Mouse (Mus musculus) neural tube, embryonic 12.5 days (tissue): Measurements from ENCODE around the gene Tapt1. TPM values are rescaled to one million over a fixed set of nuclear protein-coding genes. Genes with fewer than 3 reads are reported as not detected.
"Not testable (repeated sequence)": the region's sequence is repeated elsewhere in the genome, so short reads cannot be mapped to it uniquely, and the experiment has no call there.

Experiments used
- ATAC-seq: fragments of 200-750 bp; cut with Nextera tagmentation; 2 replicates; pipeline ENCODE4 v1.8.0; 2017; ENCODE audit warnings: low read depth, mild to moderate bottlenecking, moderate TSS enrichment, moderate library complexity; ENCODE audit not compliant: low FRiP score
- H3K27ac ChIP-seq: fragments of 300-500 bp; sonication (generic); 2 replicates; pipeline ENCODE4 v1.5.1; 2016
- H3K27me3 ChIP-seq: fragments of 300-500 bp; sonication (generic); replicated peaks from 2 replicates; pipeline ENCODE4 v1.6.1; 2016; ENCODE audit warnings: mild to moderate bottlenecking
- H3K36me3 ChIP-seq: fragments of 300-500 bp; sonication (generic); 2 replicates; pipeline ENCODE4 v1.6.1; 2016; ENCODE audit warnings: mild to moderate bottlenecking
- H3K4me1 ChIP-seq: fragments of 300-500 bp; sonication (generic); 2 replicates; pipeline ENCODE4 v1.6.1; 2016
- H3K4me2 ChIP-seq: fragments of 300-500 bp; sonication (generic); replicated peaks from 2 replicates; pipeline ENCODE4 v1.6.1; 2016; ENCODE audit warnings: mild to moderate bottlenecking
- H3K4me3 ChIP-seq: fragments of 300-500 bp; sonication (generic); 2 replicates; pipeline ENCODE4 v1.5.1; 2016
- H3K9ac ChIP-seq: fragments of 300-500 bp; sonication (generic); 2 replicates; pipeline ENCODE4 v1.6.1; 2016; ENCODE audit warnings: mild to moderate bottlenecking
- H3K9me3 ChIP-seq: fragments of 300-500 bp; sonication (generic); 2 replicates; pipeline ENCODE4 v1.6.1; 2016; ENCODE audit warnings: mild to moderate bottlenecking
- WGBS: fragments of 180-500 bp; shearing (Covaris S2); methylation state at CpG from one replicate; pipeline ENCODE4 v1.1.7; 2016; 5-methylcytosine and 5-hydroxymethylcytosine counted together
- polyA plus RNA-seq: library from polyadenylated mRNA; unstranded; fragments of >200 nt; fragmentation: Nextera tagmentation; extraction: Ambion mirVana; gene quantifications from 2 replicates; pipeline ENCODE4 v1.2.1, GENCODE M21; 2016

Gene Tapt1
- polyA plus RNA-seq, 1 experiment from 2014 or later, result 35.9 TPM

- H3K9ac ChIP-seq, result no peak overlapping the region
- WGBS, result 88% methylated on average over 3 of the region's 3 CpGs
These were observed 78.7 kb downstream of the Tapt1 start for GRCm38 (mm10) chr5:44147732-44148131.

GRCm38 (mm10) chr5:44146437-44147332, 79.7 kb downstream of the Tapt1 start:
- no peaks in the 10 kb centered on the region for H3K36me3 ChIP-seq
- H3K4me2 ChIP-seq, result no peak overlapping the region
- H3K4me3 ChIP-seq, result no peak overlapping the region
- H3K4me1 ChIP-seq, result 0 out of 2 replicates have a peak, but pooled peaks cover 3% of the 10 kb centered on the region
- no peak overlapping the region for H3K27ac ChIP-seq
- no peaks in the 10 kb centered on the region for H3K27me3 ChIP-seq
- H3K9ac ChIP-seq, result no peak overlapping the region
- WGBS, result 85% methylated on average over 6 of the region's 6 CpGs
- ATAC-seq, result no peak
- 0 out of 2 replicates have a peak, but pooled peaks cover 6% of the 10 kb centered on the region for H3K9me3 ChIP-seq

More at GRCm38 (mm10) chr5:44147732-44148131, 78.7 kb downstream of the Tapt1 start:
- no peak overlapping the region for H3K4me3 ChIP-seq
- ATAC-seq, result no peak
- no peaks in the 10 kb centered on the region for H3K27me3 ChIP-seq
- 0 out of 2 replicates have a peak, but pooled peaks cover 6% of the 10 kb centered on the region for H3K9me3 ChIP-seq
- no peak overlapping the region for H3K4me2 ChIP-seq
- no peak overlapping the region for H3K27ac ChIP-seq
- H3K36me3 ChIP-seq, result no peaks in the 10 kb centered on the region
- 0 out of 2 replicates have a peak, but pooled peaks cover 3% of the 10 kb centered on the region for H3K4me1 ChIP-seq

- no peak for ATAC-seq
- Histone ChIP-seq H3K9ac (no peak overlapping the region), H3K9me3 (no peaks in the 10 kb centered on the region), H3K4me1 (0 out of 2 replicates have a peak, but pooled peaks cover 3% of the 10 kb centered on the region), H3K27ac (no peak overlapping the region), H3K4me3 (no peak overlapping the region), H3K4me2 (no peak overlapping the region), H3K27me3 (no peaks in the 10 kb centered on the region), H3K36me3 (no peaks in the 10 kb centered on the region)
- 26% methylated on average over 8 of the region's 8 CpGs for WGBS
These were observed 82.8 kb downstream of the Tapt1 start for GRCm38 (mm10) chr5:44143467-44144235.

- ATAC-seq, result no peak
- Histone ChIP-seq H3K4me2 (no peak overlapping the region), H3K9ac (no peak overlapping the region), H3K4me3 (no peak overlapping the region), H3K27me3 (no peaks in the 10 kb centered on the region), H3K36me3 (no peaks in the 10 kb centered on the region), H3K4me1 (no peaks in the 10 kb centered on the region), H3K9me3 (no peaks in the 10 kb centered on the region), H3K27ac (no peak overlapping the region)
- WGBS, result 87% methylated on average over 4 of the region's 4 CpGs
These were observed 98.9 kb downstream of the Tapt1 start for GRCm38 (mm10) chr5:44127487-44127886.

GRCm38 (mm10) chr5:44126574-44126973, 99.9 kb downstream of the Tapt1 start:
- H3K27me3 ChIP-seq, H3K36me3 ChIP-seq, ATAC-seq, H3K27ac ChIP-seq, H3K4me3 ChIP-seq, H3K9ac ChIP-seq, H3K9me3 ChIP-seq, H3K4me1 ChIP-seq, H3K4me2 ChIP-seq: not testable (repeated sequence)
- WGBS, result 83% methylated on average over 8 of the region's 8 CpGs

Other genes starting within 250 kb of the Tapt1 start
- 1.3 and 1.7 TPM in 2 replicates for gene Fgfbp1, start 244.8 kb downstream of the Tapt1 start, polyA plus RNA-seq
- gene Prom1, start 124.6 kb downstream of the Tapt1 start, polyA plus RNA-seq, result 68.9 and 69.9 TPM in 2 replicates